Mouse (Mus musculus) lung, postnatal 14 days (tissue): Measurements from ENCODE around the gene Nf2.
A peak's percentile ranks its signal among the peaks of the same experiment; 100 is the strongest.

ENCODE experiments used
- DNase-seq: peaks from one replicate; pipeline ENCODE4 v3.0.0; 2021

The Nf2 gene

DNA sequence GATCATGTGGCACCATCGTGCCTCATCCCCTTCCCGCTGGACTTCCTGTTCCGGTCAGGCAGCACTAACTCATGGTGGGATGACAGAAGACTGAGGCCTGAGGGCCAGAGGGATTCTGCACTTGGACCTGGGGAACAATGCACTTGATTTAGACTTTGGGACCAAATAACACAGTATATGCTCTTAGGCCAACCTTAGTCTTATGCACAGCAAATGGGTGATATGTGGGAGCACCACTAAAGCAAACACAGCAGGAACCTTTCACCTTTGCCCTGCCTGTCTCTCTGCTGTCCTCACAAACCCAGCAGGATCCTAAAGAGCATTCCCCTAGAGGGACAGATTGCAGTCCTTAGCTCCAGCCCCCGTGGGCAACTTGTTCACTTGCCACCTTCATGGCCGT lies 108.6 kb downstream of the Nf2 start:
- no peak for DNase-seq

DNA sequence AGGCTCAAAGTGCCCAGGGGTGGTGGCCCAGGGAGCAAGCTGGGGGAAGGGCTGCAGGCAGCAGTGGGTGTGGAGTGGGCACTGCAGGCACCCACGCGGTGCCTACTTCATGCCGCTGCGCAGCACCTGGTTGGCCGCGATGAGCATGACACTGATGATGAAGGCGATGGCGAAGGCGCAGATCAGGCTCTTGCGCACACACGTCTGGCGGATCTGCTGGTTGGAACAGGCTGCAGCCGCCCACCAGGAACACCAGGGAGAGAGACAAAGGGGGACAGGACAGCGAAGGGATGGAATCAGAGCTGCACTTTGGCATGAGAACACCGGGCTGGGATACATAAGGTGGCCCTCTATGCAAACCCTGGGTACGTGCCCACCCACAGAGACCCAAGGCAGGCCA lies 110.6 kb downstream of the Nf2 start:
- DNase-seq: no peak

DNA sequence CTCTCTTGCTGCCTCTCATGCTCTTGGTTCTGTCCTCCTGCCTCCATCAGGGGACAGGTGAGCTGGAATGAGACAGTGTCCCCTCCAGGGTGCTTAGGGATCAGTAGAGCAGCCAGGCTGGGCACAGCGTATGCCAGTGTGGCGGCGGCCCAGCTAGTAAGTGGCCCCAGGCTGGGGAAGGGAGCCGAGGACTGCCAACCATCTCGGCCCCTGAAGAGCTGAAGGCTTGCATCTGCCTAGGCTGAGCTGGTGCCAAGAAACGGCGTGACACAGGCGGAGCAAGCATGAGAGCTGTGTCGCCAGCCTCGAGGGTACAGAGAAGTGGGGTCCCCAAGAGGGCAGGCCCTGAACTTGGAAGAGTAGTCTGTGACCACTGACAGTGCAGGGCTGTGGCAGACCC lies 111.7 kb downstream of the Nf2 start:
- no peak for DNase-seq

DNA sequence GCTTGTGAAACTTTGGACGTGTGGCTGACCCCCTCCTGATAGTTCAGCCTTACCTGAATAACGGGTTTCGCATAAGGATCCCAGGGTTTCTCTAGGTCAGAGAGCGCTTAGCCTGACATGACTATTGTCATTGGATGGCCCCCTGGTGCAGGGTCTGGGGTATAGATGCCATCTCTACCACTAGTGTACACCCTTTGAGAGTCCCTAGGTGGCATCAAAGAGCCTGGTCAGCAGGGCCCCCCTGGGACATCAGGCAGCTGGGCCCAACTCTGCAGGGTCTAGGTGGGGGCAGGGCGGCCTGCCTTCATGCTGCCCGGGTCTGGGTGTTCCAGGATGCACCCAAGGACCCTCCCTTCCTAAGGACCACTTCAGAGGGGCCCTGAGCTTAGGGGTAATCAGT lies 113.0 kb downstream of the Nf2 start:
- no peak for DNase-seq

DNA sequence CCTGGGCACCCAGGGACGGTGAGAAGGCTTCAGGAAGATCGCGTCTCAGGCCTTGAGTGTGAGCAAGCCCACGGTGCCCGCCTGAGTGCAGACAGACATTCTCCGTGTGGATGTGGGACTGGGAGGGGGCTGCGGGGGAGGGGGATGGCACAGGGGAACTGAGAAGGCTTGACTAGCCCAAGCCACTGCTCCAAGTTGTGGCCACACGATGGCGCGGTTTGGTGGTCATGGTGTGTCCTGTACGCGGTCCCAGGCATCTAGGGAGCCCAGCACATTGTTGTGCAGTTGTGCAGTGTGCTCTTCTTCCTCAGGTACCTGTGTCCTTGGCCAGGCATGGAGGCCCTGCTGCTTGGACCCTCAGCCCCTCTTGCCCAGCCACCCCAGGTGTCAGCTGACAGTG lies 115.2 kb downstream of the Nf2 start:
- no peak for DNase-seq

DNA sequence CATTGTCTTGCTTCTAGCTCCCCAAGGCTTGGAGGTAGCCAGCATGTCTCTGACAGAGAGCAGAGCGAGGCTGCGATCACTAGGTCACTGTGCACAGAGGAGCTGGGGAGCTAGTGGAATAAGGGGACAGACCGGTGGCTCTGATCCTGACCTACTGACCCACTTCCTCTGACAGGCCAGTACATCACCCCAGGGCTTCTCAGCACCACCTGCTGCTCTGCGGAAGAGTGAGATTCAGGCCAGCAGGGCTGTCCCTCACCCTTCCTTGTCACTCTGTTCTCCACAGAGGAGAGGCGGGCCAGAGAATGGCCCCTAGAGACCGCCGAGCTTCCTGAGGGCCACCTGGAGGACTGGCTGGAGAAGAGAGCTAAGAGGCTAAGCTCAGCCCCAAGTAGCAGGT lies 117.6 kb downstream of the Nf2 start:
- DNase-seq: no peak

DNA sequence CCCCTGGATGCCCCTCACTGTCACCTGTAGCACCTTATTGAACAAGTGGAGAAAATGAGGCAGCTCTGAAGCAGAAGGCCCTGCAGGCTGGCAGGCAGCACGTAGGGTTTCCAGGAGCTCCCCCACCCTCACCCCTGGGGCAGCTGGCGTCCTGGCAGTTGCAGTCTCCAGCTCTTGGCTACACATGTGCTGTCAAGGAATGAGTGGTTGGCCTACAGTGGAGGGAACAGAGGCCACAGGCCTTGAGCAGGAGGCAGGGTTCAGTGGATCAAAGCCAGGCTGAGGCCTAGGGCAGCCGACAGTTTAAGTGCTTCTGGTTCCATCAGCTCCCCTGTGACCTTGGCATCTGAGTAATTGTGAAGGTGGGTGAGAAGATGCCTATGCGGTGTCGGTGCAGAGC lies 118.4 kb downstream of the Nf2 start:
- DNase-seq: no peak

DNA sequence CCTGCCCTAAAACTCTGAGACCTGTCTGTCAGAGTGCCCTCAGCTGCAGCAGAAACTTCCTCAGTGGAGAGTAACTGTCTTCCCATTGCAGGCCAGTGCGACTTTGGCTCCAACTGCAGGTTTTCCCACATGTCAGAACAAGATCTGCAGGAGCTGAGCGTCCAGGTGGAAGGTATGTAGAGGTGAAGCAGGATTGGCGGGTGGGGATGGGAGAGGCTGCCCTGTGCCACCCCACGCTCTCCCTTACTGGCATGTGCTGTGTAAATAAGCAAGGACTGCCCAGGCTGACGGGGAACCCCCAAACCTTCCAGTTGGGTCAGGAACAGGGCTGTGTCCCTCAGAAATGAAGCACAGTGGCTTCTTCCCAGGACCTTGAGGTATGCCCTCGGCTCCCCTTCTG lies 119.2 kb downstream of the Nf2 start:
- peak; percentile 6 for DNase-seq

DNA sequence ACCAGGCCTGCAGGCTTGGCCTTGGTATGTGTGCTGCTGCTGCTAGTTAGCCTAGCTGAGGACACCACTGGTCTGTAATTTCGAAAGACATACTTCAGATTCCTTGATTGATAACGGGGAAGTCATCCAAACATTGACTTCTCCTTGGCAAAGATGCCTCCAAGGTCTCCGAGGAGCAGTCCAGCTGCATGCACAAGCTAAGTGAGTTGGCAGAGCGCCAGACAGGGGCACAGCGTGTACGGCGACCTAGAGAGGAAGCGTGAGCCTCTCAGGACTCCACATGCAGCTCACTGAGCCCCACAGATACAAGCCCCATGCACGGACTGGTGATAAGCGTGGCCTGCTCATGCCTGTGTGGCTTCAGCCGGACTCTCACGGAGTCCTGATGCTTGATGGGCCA lies 119.7 kb downstream of the Nf2 start:
- peak; percentile 60 for DNase-seq

DNA sequence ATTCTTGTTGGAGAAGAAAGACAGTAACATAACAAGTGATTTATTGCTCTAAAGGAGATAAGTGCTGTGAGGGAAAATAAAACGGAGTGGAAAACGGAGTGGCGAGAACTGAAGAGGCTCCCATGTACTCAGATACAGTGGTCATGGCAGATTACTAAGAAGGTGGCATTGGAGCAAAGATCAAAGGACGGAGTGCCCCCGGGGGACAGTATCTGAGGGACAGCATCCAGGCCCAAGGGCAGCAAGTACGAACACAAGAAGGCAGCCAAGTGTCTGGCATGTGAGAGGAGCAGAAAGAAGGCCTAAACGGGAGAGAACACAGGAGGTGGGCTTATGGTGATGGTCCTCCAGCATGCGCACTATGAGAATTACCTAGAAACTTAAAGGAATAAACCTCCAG lies 127.6 kb downstream of the Nf2 start:
- DNase-seq: no peak

DNA sequence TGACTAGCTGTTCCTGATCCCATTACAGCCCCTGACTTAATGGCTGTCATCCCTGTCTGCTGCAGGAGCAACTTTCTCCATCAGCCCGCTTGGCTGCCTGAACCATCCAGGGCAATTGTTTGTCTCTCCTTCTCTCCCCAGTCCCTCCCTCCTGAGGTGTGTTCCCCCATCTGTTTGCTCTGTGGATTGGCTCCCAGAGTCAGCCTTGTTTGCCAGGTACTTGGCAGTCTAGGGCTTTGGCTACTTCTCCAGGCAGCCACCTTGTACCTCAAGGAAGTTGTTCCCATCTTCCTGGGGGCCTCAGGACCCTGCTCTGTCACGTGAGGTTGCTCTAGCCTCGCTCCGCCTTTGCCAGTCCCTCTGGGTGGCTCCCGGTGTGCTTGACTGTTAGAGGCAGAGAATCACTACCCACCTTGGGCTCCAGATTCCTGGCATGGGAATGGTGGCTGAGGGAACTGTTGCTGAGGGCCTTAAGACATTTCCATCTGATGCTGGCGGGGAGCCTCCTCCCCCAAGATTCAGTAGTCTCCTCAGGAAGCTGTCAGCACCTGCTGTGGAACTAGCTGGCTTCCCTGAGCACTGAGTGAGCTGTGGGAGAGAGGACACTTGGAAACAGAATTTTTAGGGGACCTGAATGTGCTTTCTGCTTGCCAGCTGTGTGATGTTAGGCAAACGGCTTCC lies 128.3 kb downstream of the Nf2 start:
- DNase-seq: peak; percentile 12

DNA sequence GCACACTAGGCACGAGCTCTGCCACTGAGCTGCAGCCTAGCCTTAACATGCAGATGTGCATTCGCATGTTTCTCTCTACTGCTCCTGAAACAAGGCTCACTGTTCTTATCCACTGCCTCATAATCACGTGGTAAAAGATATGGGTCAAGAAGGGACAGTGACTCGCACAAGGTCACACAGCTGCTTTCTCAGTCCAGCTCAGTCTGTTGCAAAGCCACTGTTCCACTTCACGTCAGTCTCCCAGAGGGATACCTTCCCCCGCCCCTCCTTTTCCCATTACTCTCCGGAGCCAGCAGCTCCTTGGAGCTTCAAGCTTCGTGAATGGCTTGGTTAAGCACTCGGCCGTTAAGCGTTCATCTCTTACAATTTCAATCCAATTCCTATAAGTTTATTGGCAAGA lies 128.9 kb downstream of the Nf2 start:
- DNase-seq: no peak

DNA sequence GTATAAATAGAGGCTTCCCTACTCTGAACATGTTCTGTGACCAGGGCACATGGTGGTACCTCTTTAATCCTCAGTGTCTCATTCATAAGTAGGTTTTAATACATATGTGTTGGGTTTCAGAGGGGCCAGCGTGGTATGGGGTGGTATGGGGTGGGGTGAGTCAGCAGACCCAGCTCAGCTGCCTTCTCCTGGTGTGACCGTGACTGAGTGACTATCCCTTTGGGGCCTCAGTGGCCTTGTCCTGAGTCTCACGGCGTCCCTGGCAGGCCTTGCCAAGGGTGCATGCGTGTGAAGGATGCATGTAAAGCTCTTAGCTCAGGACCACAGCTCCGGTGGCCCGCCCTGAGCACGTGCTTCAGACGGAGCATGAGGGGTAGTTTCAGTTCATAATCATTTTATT lies 129.4 kb downstream of the Nf2 start:
- DNase-seq: no peak

DNA sequence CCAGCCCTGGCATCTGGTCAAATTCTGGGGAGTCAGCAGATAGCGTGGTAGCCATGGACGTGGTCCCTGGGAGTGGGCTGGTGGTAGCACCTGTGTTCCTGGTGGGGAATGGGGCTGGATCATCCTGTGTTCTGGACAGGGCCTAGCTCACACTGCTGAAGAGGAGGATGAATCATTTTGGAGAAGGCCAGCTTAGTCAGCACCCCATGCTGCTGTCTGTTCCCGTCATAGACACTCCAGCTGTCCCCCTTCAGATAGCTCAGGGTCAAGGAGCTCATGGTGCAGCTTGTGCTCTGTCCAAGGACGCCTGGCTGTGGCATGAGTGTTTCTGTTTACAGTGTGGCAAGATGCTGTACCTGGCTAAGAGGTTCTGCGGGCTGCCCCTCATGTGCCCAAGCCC lies 130.8 kb downstream of the Nf2 start:
- DNase-seq: no peak

DNA sequence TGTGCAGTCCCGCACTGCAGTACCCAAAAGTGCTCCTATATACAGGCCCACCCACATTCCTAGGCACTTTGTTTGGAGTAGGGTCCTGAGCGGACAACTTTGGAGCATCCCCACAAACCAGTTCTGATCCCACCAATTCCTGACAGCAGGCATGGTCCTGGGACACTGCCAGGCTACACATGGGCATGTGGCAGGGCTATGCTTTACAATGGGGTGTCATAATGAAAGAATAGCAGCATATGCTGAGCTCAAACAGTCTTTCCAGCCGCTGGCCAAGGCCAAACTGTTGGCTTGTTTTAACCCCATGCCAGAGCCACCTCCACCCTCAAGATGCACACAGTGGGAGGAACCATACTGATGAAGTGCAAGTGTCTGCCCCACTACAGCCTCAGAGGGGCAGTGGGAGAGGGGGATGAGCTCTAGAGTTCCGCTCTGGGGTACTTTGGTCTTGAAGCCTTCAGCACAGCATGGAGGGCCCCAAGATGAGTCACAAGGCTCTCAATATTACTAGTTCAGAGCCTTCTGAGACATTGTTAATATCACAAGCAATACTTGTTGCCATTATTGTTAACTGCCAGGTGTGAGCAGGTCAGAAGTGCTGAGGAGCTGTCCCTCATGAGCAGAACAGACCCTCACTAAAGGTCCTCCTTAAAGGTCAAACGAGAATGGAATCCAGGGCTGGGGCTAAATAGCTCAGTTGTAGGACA lies 132.7 kb downstream of the Nf2 start:
- DNase-seq: no peak
